Mouse (Mus musculus) myocyte (in vitro differentiated cells): ENCODE results near the gene Tent4b.

Experiments used
- CEBPB ChIP-seq: IDR thresholded peaks from 2 replicates; pipeline ENCODE4 v1.6.1; 2011; ENCODE audit warnings: mild to moderate bottlenecking, moderate library complexity; ENCODE audit not compliant: poor library complexity, insufficient read depth, severe bottlenecking
- MAX ChIP-seq: IDR thresholded peaks from one replicate; pipeline ENCODE4 v1.6.1; 2011; ENCODE audit warnings: low read depth, mild to moderate bottlenecking, control low read depth
- POLR2A ChIP-seq: IDR thresholded peaks from one replicate; pipeline ENCODE4 v1.6.1; 2011; ENCODE audit warnings: low read depth, mild to moderate bottlenecking, control low read depth, moderate library complexity; ENCODE audit not compliant: insufficient read length
- POLR2AphosphoS2 ChIP-seq: IDR thresholded peaks from one replicate; pipeline ENCODE4 v1.6.1; 2011; ENCODE audit warnings: low read depth, control low read depth; ENCODE audit not compliant: insufficient read length
- TCF12 ChIP-seq: IDR thresholded peaks from one replicate; pipeline ENCODE4 v1.6.1; 2011; ENCODE audit warnings: mild to moderate bottlenecking, control low read depth; ENCODE audit not compliant: poor library complexity, insufficient read depth, severe bottlenecking
- USF1 ChIP-seq: IDR thresholded peaks from one replicate; pipeline ENCODE4 v1.6.1; 2011; ENCODE audit warnings: low read depth, mild to moderate bottlenecking, control low read depth, moderate library complexity

DNA sequence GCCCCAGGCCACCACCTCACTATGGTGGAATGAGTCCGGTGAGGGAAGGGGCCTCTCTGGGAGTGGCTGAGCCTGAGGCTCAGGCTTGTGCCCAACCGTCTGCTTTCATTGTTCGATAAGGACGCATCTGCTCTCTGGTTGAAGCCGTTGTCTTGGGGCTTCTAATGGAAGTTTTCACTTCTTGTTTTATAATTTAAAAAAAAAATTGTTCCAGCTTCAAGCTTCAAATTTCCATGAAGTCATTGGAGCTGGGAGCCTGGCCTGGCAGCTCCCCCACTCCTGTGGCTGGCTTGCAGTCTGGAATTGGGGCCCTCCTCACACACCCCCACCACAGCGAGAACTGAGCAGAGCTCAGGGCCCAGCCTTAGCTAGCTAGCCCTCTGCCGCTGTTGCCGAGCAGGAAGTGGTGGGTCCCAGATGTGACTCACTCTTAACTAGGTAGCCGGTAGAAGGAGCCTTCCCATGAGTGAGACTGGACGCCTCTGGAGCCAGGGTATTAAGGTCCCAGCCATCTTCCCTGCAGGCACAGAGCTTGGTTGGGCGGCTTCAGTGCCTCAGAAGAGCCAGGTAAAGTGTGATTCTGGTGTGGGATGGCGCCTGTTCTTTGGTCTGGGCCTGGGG, 89.7 kb downstream of the Tent4b start:
- no peak for TF ChIP-seq TCF12
- no peak for TF ChIP-seq MAX
- no peak for TF ChIP-seq POLR2A
- TF ChIP-seq POLR2AphosphoS2: no peak
- no peak for TF ChIP-seq USF1
- TF ChIP-seq CEBPB: no peak
